Mouse (Mus musculus) hindbrain, embryonic 14.5 days (tissue): ENCODE data around the gene Igsf6. TPM values are rescaled to one million over a fixed set of nuclear protein-coding genes. Genes with fewer than 3 reads are reported as not detected.

Experiments
- ATAC-seq: fragments of 200-750 bp; cut with Nextera tagmentation; 2 replicates; pipeline ENCODE4 v1.8.0; 2017; ENCODE audit warnings: moderate number of reproducible peaks, mild to moderate bottlenecking, moderate TSS enrichment, moderate library complexity; ENCODE audit not compliant: low FRiP score
- DNase-seq: peaks from one replicate; pipeline ENCODE4 v3.0.0-alpha.2; 2015; ENCODE audit warnings: low spot score
- H3K27ac ChIP-seq: fragments of 300-500 bp; sonication (generic); 2 replicates; pipeline ENCODE4 v1.5.1; 2014; ENCODE audit warnings: mild to moderate bottlenecking, moderate library complexity
- H3K27me3 ChIP-seq: fragments of 300-500 bp; sonication (generic); 2 replicates; pipeline ENCODE4 v1.6.1; 2014; ENCODE audit warnings: mild to moderate bottlenecking, low read length, mixed read lengths; ENCODE audit not compliant: control insufficient read depth, insufficient read depth
- H3K36me3 ChIP-seq: fragments of 300-500 bp; sonication (generic); replicated peaks from 2 replicates; pipeline ENCODE4 v1.6.1; 2014; ENCODE audit not compliant: control insufficient read depth, insufficient read depth
- H3K4me1 ChIP-seq: fragments of 300-500 bp; sonication (generic); replicated peaks from 2 replicates; pipeline ENCODE4 v1.6.1; 2014; ENCODE audit warnings: antibody characterized with exemption, low read length, mixed read lengths; ENCODE audit not compliant: control insufficient read depth, insufficient read depth
- H3K4me2 ChIP-seq: fragments of 300-500 bp; sonication (generic); replicated peaks from 2 replicates; pipeline ENCODE4 v1.6.1; 2014; ENCODE audit warnings: mild to moderate bottlenecking, moderate library complexity
- H3K4me3 ChIP-seq: fragments of 300-500 bp; sonication (generic); replicated peaks from 2 replicates; pipeline ENCODE4 v1.5.1; 2014; ENCODE audit warnings: mild to moderate bottlenecking, low read length
- H3K9ac ChIP-seq: fragments of 300-500 bp; sonication (generic); 2 replicates; pipeline ENCODE4 v1.6.1; 2014
- H3K9me3 ChIP-seq: fragments of 300-500 bp; sonication (generic); 2 replicates; pipeline ENCODE4 v1.6.1; 2016; ENCODE audit warnings: low read length; ENCODE audit not compliant: control insufficient read depth
- WGBS: fragments of 180-500 bp; shearing (Covaris S2); extraction: QIAGEN DNeasy Blood & Tissue Kit; methylation state at CpG from one replicate; pipeline ENCODE4 v1.1.7; 2014; 5-methylcytosine and 5-hydroxymethylcytosine counted together
- polyA plus RNA-seq: library from polyadenylated mRNA; unstranded; fragments of >200 nt; fragmentation: Nextera tagmentation; extraction: Ambion mirVana; gene quantifications from 2 replicates; pipeline ENCODE4 v1.2.1, GENCODE M21; 2014

Igsf6 gene
- polyA plus RNA-seq, 1 experiment from 2014 or later, result 1.5 TPM

GRCm38 (mm10) chr7:121020277-121020676, 54.1 kb downstream of the Igsf6 start:
- ATAC-seq (no peak), DNase-seq (no peak)
- Histone ChIP-seq H3K9ac (no peak overlapping the region), H3K27ac (no peak overlapping the region), H3K36me3 (no peaks in the 10 kb centered on the region), H3K4me2 (no peak overlapping the region), H3K4me1 (no peaks in the 10 kb centered on the region), H3K27me3 (no peaks in the 10 kb centered on the region), H3K9me3 (no peaks in the 10 kb centered on the region), H3K4me3 (no peak overlapping the region)
- 41% methylated on average over 8 of the region's 8 CpGs for WGBS

GRCm38 (mm10) chr7:121018778-121019177, 55.6 kb downstream of the Igsf6 start:
- ATAC-seq (no peak), DNase-seq (no peak)
- Histone ChIP-seq H3K9me3 (no peaks in the 10 kb centered on the region), H3K9ac (no peak overlapping the region), H3K27ac (no peak overlapping the region), H3K27me3 (no peaks in the 10 kb centered on the region), H3K36me3 (no peaks in the 10 kb centered on the region), H3K4me2 (no peak overlapping the region), H3K4me1 (no peaks in the 10 kb centered on the region), H3K4me3 (no peak overlapping the region)
- 97% methylated on average over 3 of the region's 3 CpGs for WGBS

GRCm38 (mm10) chr7:121014486-121014885, 59.9 kb downstream of the Igsf6 start:
- ATAC-seq, result no peak
- Histone ChIP-seq H3K27me3 (no peaks in the 10 kb centered on the region), H3K4me1 (no peaks in the 10 kb centered on the region), H3K36me3 (no peaks in the 10 kb centered on the region), H3K4me3 (no peak overlapping the region), H3K27ac (no peak overlapping the region), H3K4me2 (no peak overlapping the region), H3K9ac (no peak overlapping the region), H3K9me3 (no peaks in the 10 kb centered on the region)
- DNase-seq, result no peak
- 94% methylated on average over 10 of the region's 10 CpGs for WGBS

Other genes starting within 250 kb of the Igsf6 start
- gene Eef2k, start 231.7 kb downstream of the Igsf6 start, polyA plus RNA-seq, result 15.0 and 15.9 TPM in 2 replicates
- 16.6 and 17.9 TPM in 2 replicates for gene Polr3e, start 156.8 kb downstream of the Igsf6 start, polyA plus RNA-seq
- gene Cdr2, start 92.3 kb downstream of the Igsf6 start, polyA plus RNA-seq, result 19.6 and 23.1 TPM in 2 replicates
- gene Mfsd13b, start 92.1 kb downstream of the Igsf6 start, polyA plus RNA-seq, result 0.31 and 0.37 TPM in 2 replicates
- 203 and 209 TPM in 2 replicates for gene Mettl9, start 40.1 kb downstream of the Igsf6 start, polyA plus RNA-seq
- 0.07 and 0.20 TPM in 2 replicates for gene Otoa, start 7.1 kb upstream of the Igsf6 start, polyA plus RNA-seq